Mouse (Mus musculus): Measurements from ENCODE around the gene Dstyk.

Dstyk gene

DNA sequence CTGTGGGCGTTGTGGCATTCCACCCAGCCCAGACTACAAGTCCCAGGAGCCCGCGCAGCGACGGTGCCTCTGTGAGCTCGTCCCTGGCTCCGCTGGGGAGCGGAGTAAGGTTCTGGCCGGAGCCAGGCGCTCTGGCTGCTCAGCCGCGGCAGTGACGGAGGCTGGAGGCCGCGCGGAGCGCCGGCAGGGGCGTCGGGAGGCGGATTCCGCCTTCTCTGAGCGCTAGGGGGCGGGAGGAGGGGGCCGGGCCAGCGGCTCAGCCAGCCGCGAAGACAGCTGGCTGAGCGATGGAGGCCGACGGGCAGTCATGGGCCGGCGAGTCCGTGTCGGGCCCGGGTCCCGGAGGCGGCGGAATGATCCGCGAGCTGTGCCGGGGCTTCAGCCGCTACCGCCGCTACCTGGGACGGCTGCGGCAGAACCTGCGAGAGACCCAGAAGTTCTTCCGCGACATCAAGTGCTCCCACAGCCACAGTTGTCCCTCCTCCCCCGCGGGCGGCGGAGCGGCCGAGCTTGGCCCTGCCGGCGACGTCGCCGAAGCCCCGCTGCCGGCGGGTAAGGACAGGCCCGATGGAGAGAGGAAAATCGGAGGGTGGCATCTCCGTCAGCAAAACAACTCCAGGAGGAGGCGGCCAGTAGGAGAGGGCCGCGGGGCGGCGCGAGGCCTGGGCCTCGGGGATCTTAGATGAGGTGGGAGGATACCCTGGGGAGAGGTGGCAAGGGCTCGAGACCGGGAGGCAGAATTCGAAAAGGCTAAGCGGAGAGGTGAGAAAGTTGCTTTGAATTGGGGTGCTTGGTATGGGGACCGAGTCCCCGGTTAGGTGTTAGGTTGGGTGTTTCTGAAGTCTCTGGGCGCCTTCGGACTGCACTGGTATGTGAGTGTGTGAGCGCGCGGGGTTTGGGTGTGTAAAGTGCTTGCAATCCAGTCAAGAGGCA is at the start of gene Dstyk:
Gene Dstyk, plus strand, starts transcription at position 237 of the 933 bp plus-strand sequence.
- in situ Hi-C loops (cut with MboI; ENCODE audit: low pct_unique_long_range_greater_than_20kb in 1 of 2, low sequenced_read_pairs in 2 of 2, unreplicated experiment in 1 of 2): no loop called here

DNA sequence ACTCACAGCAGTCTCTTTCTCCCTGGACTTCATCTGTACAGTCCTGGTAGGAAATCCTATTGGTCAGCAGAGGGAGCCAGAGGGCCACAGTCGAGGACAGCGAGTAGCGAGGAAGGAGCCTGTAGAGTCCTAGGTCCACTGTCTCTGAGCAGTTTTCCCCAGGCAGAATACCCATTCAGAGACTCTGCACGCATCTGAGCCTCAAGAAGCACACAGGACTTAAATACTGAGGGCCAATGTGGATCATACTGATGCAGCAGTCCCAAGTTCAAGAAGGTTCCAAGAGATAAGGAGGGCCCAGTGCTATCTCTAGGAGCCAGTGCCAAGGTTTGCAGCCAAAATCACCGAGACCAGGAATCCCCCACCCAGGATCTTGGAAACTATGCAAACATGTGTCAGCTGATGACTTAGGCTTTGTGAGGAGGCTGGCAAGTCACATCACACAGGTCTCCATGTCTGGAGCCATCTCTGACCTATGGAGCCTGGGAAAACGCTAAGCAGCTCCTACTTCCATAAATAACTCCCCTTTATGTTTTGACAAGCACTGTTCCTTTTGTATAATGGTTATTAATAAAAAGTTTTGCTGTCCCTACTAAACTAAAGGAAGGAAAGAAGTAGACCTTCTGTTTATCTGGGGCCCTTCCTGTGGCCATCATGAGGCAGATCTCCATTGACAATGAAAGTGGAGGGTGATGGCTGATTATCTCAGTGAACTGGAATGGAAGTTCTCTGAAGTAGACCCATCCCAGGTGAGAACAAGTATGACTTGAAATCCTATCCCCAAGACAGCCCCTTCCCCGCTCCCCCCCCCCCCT is 49.5 kb upstream of the Dstyk start:
- in situ Hi-C loops (cut with MboI; ENCODE audit: low pct_unique_long_range_greater_than_20kb in 1 of 2, low sequenced_read_pairs in 2 of 2, unreplicated experiment in 1 of 2): loop anchor here (10.0 kb wide), 3 partner anchors 127 to 227 kb away; no protein-coding TSS in a partner anchor

DNA sequence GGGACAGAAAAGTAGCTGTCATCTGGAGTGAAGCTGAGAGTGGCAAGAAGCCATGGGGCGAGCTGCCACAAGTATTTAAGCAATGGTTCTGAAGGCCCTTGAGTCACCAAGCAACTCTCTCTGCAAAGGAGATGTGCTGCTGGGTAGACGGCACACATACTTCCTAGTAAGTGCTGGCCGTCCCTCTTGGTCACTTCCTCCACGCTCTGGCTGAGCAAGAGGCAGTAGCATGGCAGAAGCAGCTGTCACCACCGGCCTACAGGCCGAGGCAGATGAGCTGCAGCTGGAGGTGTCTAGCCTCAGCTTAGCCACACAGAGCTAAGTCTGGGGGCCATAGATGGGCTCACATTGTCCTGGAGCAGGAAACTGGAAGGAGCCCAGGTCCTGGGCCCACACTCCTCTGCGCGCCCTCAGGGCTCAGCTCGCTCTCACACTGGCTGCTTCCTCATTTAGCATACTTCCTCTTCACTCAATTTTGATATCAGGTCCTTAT is 46.6 kb upstream of the Dstyk start:
- in situ Hi-C loops (cut with MboI; ENCODE audit: low pct_unique_long_range_greater_than_20kb in 1 of 2, low sequenced_read_pairs in 2 of 2, unreplicated experiment in 1 of 2): no loop called here

DNA sequence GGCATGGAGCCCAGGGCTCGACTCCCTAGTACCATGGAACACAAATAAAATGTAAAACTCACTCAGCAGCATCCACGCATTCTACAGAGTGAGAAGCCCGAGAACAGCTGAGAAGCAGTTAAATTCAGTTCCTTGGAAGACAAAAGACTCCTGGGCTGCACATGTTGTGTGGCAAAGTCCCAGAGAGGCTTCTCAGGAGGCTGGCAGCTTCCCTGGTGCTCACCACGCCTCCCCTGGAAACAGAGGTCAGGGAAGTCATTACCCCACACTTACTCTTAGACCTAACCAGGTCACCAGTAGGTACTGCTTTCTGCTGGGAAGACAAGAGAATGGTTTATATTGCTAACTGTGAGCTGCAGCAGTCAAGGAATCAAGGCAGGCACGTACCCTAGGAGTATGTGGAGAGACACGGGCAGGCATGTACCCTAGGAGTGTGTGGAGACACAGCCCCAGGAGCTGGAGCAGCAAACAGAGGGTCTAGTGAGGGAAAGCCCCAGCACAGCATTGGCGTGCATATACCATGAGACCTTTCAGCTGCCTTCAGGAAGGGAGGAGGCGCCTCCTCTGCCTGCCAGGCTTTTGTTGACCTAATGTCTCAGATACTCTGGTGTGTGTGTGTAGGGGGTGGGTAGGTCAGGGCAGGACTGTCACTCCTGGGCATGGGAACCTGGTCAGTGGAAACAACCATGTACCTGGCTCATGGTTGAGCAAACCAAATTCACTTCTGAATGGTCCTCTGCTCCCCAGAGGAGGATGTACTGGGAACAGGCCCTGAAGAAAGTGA is 45.9 kb upstream of the Dstyk start:
- in situ Hi-C loops (cut with MboI; ENCODE audit: low pct_unique_long_range_greater_than_20kb in 1 of 2, low sequenced_read_pairs in 2 of 2, unreplicated experiment in 1 of 2): no loop called here

DNA sequence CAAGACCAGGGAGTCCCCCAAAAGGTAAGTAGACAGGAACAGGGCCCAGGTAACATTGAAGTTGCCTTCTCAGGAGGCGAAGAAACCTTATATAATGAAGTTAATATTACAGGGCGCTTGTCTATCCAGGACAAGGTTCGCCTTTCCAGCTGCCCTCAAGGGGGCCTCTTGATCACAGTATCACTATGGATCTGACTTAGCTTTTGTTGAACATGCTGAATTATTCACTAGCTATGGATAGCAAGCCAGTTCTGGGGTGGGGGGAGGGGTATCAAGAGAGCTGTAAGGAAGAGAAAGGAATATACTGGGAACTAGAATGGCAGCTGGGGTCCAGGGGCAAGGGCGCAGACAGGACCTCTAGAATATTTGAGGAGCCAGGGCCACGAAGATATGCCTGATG is 45.0 kb upstream of the Dstyk start:
- in situ Hi-C loops (cut with MboI; ENCODE audit: low pct_unique_long_range_greater_than_20kb in 1 of 2, low sequenced_read_pairs in 2 of 2, unreplicated experiment in 1 of 2): no loop called here

DNA sequence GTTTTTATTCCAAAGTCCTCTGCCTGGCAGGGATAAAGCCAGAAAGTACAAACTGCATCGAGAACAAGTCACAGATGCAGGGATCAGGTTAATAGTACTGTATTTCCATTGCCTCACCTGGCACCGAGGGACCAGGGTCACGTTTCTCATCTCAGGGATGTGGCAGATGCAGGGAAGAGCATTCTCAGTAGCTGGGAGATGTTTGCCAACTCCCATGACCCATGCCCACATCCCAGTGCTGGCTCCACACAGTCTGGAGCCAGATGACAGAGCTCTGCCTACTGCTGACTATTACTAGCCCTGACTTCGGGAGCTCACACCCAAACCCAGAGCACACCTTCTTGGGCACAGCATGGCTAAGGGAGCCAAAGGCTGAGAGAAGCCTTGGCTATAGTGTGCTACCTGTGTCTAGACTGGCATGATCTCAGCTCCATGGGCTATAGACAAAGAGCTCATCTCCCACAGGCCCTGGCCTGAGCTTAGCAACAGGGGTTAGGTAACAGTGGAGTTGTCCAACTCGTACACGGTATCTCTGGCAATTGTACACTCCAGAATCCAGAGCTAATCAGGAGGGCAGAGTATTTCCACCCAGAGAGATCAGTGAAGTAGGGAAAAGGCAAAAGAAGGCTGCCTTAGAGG is 44.3 kb upstream of the Dstyk start:
- in situ Hi-C loops (cut with MboI; ENCODE audit: low pct_unique_long_range_greater_than_20kb in 1 of 2, low sequenced_read_pairs in 2 of 2, unreplicated experiment in 1 of 2): no loop called here

DNA sequence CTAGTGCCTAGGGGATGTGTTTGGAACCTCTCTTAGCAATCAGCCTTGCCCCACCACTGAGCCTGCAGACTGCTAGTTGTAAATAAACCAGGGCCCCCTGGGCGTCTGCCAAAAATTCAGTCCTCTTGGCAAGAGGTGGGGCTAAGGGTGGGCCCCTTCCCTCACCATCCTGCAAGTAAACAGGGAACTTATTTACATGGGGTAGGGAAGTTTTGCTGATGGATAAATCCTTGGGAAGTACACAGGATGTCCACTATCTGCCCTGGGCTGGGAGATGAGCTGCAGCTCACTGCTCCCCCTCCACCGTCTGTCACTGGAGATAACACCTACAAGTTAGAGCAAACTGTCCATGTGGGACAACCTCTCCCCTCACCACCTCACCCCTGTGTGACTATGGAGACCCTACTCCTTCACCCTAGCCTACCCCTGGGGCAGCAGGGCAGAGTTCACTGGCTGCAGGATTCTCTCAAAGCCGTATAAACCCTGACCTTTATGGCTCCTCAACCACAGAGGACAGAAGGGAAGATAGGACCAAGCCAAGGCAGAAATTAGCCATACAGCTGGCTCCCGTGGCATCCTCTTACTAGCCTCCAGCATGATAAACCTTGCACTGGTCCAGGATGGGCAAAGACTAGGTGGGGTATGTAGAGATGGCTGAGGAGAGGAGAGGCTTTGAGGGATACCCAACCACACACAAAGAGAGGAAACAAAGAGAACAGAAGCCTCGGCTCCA is 43.0 kb upstream of the Dstyk start:
- in situ Hi-C loops (cut with MboI; ENCODE audit: low pct_unique_long_range_greater_than_20kb in 1 of 2, low sequenced_read_pairs in 2 of 2, unreplicated experiment in 1 of 2): no loop called here

DNA sequence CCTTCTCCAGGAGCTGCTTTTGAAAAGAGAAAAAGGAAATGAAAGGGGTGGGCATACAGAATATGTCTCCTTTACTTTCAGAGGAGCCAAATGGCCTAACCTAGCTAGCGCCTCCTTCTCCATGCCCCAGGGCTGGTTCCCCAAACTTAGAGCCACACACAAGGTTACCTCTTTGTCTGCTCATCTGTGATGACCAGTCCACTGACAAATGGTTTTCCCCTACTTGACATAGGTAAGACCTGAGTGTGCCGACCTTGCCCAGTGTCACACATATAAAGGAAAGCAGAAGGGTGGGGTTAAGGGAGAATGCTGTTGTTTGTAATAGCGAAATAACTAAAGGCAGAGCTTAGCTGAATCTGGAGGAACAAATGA is 42.5 kb upstream of the Dstyk start:
- in situ Hi-C loops (cut with MboI; ENCODE audit: low pct_unique_long_range_greater_than_20kb in 1 of 2, low sequenced_read_pairs in 2 of 2, unreplicated experiment in 1 of 2): no loop called here

DNA sequence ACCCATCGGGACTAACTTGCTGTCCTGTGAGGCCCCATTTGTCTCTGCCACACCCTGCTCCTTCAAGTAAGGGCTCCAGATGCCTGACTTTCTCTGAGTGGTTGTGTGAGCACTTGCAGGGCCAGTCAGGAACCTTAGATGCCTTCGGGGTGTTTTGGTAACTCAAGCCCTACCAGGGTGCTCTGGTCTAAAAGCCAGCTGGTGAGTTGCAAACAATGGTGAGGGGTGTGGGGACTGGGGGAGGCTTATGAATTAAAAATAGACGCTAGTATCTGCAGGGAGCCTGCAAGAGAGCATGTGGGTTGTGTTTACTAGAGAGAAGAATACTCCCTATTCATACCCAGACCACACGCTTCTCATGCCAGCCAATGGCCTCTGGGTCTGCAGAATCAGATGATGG is 42.1 kb upstream of the Dstyk start:
- in situ Hi-C loops (cut with MboI; ENCODE audit: low pct_unique_long_range_greater_than_20kb in 1 of 2, low sequenced_read_pairs in 2 of 2, unreplicated experiment in 1 of 2): no loop called here

DNA sequence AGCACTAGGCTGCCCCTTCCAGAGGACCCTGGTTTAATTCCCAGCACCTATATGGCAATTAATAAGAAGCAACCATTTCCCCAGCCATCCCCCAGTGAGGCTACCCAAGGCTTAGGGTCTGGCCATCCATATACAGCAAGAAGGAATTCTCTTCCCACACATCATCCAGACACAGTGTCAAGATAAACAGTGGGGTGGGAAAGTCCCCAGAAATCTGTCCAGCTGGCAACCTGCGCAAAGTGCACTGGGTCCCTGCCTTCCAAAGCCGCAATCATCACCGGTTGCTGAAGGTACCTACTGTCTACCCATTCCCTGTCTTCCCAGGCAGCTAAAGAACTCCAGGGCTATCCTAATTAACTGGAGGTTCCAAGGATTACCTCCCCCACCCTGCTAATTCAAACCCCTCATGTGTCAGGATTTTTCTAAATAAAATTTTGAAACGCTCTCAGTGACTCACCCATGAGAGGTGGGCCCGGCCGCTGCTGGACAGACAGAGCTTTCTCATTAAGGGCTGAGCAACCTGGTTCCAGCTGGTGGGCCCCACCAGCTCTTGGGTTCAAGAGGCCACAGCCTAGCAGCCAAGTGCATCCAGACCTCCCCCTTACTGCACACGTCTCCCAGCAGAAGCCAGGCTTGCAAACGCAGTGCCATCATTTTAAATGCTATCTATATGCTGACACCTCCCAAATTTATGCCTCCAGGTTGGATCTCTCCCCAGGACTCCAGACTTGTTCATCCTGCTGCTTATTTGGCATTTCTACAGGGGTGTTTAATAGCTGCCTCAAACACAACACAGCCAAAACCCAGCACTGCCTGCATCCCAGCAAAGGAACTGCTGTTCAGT is 40.9 kb upstream of the Dstyk start:
- in situ Hi-C loops (cut with MboI; ENCODE audit: low pct_unique_long_range_greater_than_20kb in 1 of 2, low sequenced_read_pairs in 2 of 2, unreplicated experiment in 1 of 2): no loop called here

DNA sequence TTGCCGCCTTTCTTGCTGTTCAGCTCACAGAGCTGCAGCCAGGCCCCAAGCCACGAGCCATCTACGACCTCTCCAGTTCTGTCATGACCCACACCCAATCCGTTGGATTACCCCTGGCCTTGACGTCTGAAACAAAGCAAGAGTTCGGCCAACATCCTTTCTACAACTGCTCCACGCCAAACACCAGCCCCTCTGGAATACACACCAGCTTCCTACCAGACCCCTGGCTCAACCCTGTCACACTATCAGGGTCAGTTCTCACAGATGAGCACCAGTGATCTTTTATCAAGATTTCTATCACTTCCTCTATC is 40.3 kb upstream of the Dstyk start:
- in situ Hi-C loops (cut with MboI; ENCODE audit: low pct_unique_long_range_greater_than_20kb in 1 of 2, low sequenced_read_pairs in 2 of 2, unreplicated experiment in 1 of 2): no loop called here

DNA sequence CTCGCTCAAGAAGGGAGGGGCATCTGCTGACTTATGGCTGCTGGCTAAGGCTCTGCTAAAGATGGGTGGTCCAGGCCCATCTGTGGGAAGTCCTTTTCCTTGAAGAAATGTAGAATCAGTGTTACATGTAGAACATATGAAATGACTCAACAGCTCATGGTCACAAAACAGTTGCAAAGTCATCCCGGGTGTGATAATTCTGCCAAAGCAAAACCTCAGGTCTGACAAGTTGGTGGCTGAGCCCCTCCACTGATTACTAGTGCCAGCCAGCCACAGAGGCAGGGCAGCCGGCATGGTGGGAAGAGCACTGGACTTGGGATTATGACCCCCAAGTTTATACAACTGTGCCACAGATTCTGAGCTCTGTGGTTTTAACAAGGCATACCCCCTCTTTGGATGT is 39.5 kb upstream of the Dstyk start:
- in situ Hi-C loops (cut with MboI; ENCODE audit: low pct_unique_long_range_greater_than_20kb in 1 of 2, low sequenced_read_pairs in 2 of 2, unreplicated experiment in 1 of 2): no loop called here

DNA sequence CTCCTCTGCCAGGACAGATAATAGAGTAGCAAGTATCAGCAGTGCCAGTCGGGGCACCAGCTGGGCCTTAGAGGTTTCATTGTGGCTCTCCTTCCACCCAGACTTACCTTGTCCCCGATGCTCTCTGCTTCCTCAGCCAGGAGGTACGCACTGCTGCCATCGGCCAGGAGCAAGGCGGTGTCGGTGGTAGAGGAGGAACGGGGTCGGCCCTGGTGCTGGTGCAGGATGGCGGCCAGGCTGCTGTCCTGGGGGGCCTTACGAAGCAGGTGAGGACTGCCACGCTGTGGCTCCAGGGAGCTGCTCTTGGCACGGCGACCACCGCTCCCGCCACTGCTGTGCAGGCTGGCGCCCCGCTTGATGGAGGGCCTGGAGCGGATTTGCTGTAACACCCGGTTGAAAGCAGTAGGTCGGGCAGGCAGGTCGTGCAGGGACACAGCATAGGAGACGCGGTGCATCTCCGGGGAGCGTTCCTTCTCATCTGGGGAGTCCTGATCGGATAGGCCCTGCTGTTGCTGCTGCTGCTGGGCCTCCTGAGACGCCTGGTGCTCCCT is 36.7 kb upstream of the Dstyk start:
- in situ Hi-C loops (cut with MboI; ENCODE audit: low pct_unique_long_range_greater_than_20kb in 1 of 2, low sequenced_read_pairs in 2 of 2, unreplicated experiment in 1 of 2): no loop called here

DNA sequence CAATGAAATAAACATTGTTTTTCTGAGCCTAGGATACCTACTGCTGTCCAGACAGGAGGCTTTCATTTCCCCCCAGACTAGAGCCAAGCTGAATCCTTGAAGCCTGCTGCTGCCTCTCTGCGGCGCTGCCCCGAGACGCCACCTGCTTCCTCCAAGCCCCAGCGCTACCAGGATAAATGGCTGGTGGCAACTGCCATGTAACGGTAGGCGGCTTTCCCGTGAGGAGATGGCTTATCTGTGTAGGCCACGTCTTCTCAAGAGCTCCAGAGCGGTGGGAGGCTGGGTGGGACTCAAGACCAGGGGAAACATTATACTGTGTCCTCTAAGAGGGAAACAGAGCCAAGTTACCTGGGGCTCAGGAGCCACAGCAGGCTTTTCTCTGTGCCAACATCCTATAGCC is 35.4 kb upstream of the Dstyk start:
- in situ Hi-C loops (cut with MboI; ENCODE audit: low pct_unique_long_range_greater_than_20kb in 1 of 2, low sequenced_read_pairs in 2 of 2, unreplicated experiment in 1 of 2): no loop called here

DNA sequence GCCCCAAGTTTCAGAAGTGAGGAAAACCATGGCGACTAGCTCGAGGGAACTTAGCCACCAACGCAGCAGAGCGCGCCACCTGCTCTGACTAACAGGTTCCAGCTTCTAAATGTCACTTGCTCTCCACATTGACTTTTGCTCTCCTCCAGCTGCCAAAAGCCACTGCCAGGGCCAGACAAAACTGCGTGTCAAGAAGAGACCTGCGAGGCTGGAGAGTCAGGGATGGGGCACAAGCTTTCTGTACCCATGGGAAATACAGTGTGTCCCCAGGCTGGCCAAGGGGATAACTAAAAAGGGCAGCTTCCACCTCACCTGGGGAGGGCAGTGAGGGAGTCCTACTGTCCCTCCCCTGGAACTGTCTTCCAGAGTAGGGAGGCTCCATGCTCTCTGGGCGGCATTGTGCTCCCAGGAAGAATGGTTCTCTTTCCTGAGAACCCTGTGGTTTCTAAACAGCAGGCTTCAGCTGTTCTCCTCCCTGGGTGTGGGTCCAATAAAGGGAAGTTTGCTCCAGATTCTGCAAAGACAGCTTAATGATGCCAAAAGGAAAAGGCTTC is 33.3 kb upstream of the Dstyk start:
- in situ Hi-C loops (cut with MboI; ENCODE audit: low pct_unique_long_range_greater_than_20kb in 1 of 2, low sequenced_read_pairs in 2 of 2, unreplicated experiment in 1 of 2): no loop called here

DNA sequence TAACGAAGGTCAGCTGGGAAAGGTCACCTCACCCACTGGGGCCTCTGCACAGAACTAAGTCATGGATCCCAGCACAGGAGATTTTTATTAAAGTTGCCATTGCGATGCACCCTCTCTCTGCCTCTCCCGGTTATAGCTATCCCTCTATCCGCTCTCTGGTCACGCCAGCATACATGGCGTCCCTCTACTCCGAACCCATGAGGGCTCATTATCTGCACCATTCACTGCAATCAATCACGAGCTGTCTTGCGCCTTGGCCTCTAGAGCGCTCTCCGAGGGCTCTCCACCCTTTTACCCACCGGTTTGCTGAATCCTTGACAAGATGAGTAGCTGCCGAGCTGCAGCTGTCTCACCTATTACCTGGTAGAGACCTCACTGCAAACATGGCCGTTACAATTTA is 32.1 kb upstream of the Dstyk start:
- in situ Hi-C loops (cut with MboI; ENCODE audit: low pct_unique_long_range_greater_than_20kb in 1 of 2, low sequenced_read_pairs in 2 of 2, unreplicated experiment in 1 of 2): no loop called here

DNA sequence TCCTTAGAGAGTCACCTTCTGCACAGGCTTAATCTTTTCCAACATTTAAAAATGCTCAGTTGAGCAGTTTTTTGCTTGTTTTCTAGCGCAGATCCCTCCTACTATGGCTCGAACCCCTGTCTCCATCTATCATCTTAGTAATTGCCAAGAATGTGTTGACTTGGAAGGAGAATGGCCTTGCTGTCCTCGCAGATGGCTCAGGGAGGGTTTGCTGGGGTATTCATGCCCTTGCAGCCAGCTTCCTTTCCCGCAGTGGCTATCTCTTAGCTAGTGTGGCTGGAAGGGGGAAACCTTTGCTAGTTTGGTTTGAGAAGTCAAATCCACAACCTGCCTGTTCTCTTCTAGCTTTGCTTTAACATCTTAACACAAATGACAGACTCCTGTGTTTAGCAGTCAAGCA is 31.6 kb upstream of the Dstyk start:
- in situ Hi-C loops (cut with MboI; ENCODE audit: low pct_unique_long_range_greater_than_20kb in 1 of 2, low sequenced_read_pairs in 2 of 2, unreplicated experiment in 1 of 2): no loop called here

All from mouse embryonic stem cell (cell line).